Mouse (Mus musculus): ENCODE results near the gene Cavin4.

The Cavin4 gene

GRCm38 (mm10) chr4:48663271-48663670 is at the start of gene Cavin4:
Cavin4 (plus strand) TSS chr4:48663514.
- no peak for DNase-seq (ENCODE audit: low read depth)

GRCm38 (mm10) chr4:48615483-48615882 is 47.8 kb upstream of the Cavin4 start:
- DNase-seq (ENCODE audit: low read depth): no peak

GRCm38 (mm10) chr4:48617201-48617600 is 46.1 kb upstream of the Cavin4 start:
- no peak for DNase-seq (ENCODE audit: low read depth)

GRCm38 (mm10) chr4:48620121-48620520 is 43.2 kb upstream of the Cavin4 start:
- DNase-seq (ENCODE audit: low read depth): no peak

GRCm38 (mm10) chr4:48622246-48622645 is 41.1 kb upstream of the Cavin4 start:
- no peak for DNase-seq (ENCODE audit: low read depth)

GRCm38 (mm10) chr4:48622946-48623345 is 40.4 kb upstream of the Cavin4 start:
- no peak for DNase-seq (ENCODE audit: low read depth)

- DNase-seq (ENCODE audit: low read depth): no peak
Measured at GRCm38 (mm10) chr4:48624961-48625360, 38.4 kb upstream of the Cavin4 start.

- no peak for DNase-seq (ENCODE audit: low read depth)
Measured at GRCm38 (mm10) chr4:48625836-48626235, 37.5 kb upstream of the Cavin4 start.

- no peak for DNase-seq (ENCODE audit: low read depth)
Measured at GRCm38 (mm10) chr4:48629445-48629844, 33.9 kb upstream of the Cavin4 start.

GRCm38 (mm10) chr4:48633529-48633928 is 29.8 kb upstream of the Cavin4 start:
- no peak for DNase-seq (ENCODE audit: low read depth)

- DNase-seq (ENCODE audit: low read depth): peak; percentile 9
Measured at GRCm38 (mm10) chr4:48634058-48634457, 29.3 kb upstream of the Cavin4 start.

- no peak for DNase-seq (ENCODE audit: low read depth)
Measured at GRCm38 (mm10) chr4:48636831-48637230, 26.5 kb upstream of the Cavin4 start.

- no peak for DNase-seq (ENCODE audit: low read depth)
Measured at GRCm38 (mm10) chr4:48638132-48638531, 25.2 kb upstream of the Cavin4 start.

GRCm38 (mm10) chr4:48639503-48639902 is 23.8 kb upstream of the Cavin4 start:
- no peak for DNase-seq (ENCODE audit: low read depth)

GRCm38 (mm10) chr4:48643801-48644200 is 19.5 kb upstream of the Cavin4 start:
- no peak for DNase-seq (ENCODE audit: low read depth)

GRCm38 (mm10) chr4:48646143-48646542 is 17.2 kb upstream of the Cavin4 start:
- DNase-seq (ENCODE audit: low read depth): no peak

- no peak for DNase-seq (ENCODE audit: low read depth)
Measured at GRCm38 (mm10) chr4:48650617-48651360, 12.5 kb upstream of the Cavin4 start.

- no peak for DNase-seq (ENCODE audit: low read depth)
Measured at GRCm38 (mm10) chr4:48654118-48654517, 9.2 kb upstream of the Cavin4 start.

- DNase-seq (ENCODE audit: low read depth): no peak
Measured at GRCm38 (mm10) chr4:48656530-48656929, 6.8 kb upstream of the Cavin4 start.

GRCm38 (mm10) chr4:48660144-48660543 is 3.2 kb upstream of the Cavin4 start:
- DNase-seq (ENCODE audit: low read depth): no peak

GRCm38 (mm10) chr4:48660619-48661575 is 2.4 kb upstream of the Cavin4 start:
- no peak for DNase-seq (ENCODE audit: low read depth)

- no peak for DNase-seq (ENCODE audit: low read depth)
Measured at GRCm38 (mm10) chr4:48664021-48664420, 707 bp downstream of the Cavin4 start.

- no peak for DNase-seq (ENCODE audit: low read depth)
Measured at GRCm38 (mm10) chr4:48667279-48667678, 4.0 kb downstream of the Cavin4 start.

All from induced T-regulatory cell, adult 2 months (primary cell).